Mouse (Mus musculus) liver, embryonic 12.5 days (tissue): ENCODE measurements around the gene Gm20806. TPM values are rescaled to one million over a fixed set of nuclear protein-coding genes. Genes with fewer than 3 reads are reported as not detected.
"Not testable (repeated sequence)": the region's sequence is repeated elsewhere in the genome, so short reads cannot be mapped to it uniquely, and the experiment has no call there.

ENCODE experiments used
- ATAC-seq: fragments of 200-750 bp; cut with Nextera tagmentation; 2 replicates; pipeline ENCODE4 v1.8.0; 2017; ENCODE audit warnings: moderate number of reproducible peaks, mild to moderate bottlenecking, moderate library complexity
- H3K27ac ChIP-seq: fragments of 300-500 bp; sonication (generic); 2 replicates; pipeline ENCODE4 v1.5.1; 2016; ENCODE audit warnings: mild to moderate bottlenecking
- H3K27me3 ChIP-seq: fragments of 300-500 bp; sonication (generic); replicated peaks from 2 replicates; pipeline ENCODE4 v1.6.1; 2016; ENCODE audit warnings: mild to moderate bottlenecking, moderate library complexity
- H3K36me3 ChIP-seq: fragments of 300-500 bp; sonication (generic); 2 replicates; pipeline ENCODE4 v1.6.1; 2016; ENCODE audit warnings: mild to moderate bottlenecking, moderate library complexity
- H3K4me1 ChIP-seq: fragments of 300-500 bp; sonication (generic); 2 replicates; pipeline ENCODE4 v1.6.1; 2016
- H3K4me2 ChIP-seq: fragments of 300-500 bp; sonication (generic); 2 replicates; pipeline ENCODE4 v1.6.1; 2016; ENCODE audit warnings: mild to moderate bottlenecking, moderate library complexity
- H3K4me3 ChIP-seq: fragments of 300-500 bp; sonication (generic); 2 replicates; pipeline ENCODE4 v1.5.1; 2016; ENCODE audit warnings: mild to moderate bottlenecking, moderate library complexity
- H3K9ac ChIP-seq: fragments of 300-500 bp; sonication (generic); 2 replicates; pipeline ENCODE4 v1.6.1; 2016; ENCODE audit warnings: mild to moderate bottlenecking, moderate library complexity
- H3K9me3 ChIP-seq: fragments of 300-500 bp; sonication (generic); replicated peaks from 2 replicates; pipeline ENCODE4 v1.6.1; 2016; ENCODE audit warnings: mild to moderate bottlenecking, moderate library complexity
- WGBS: fragments of 180-500 bp; shearing (Covaris S2); methylation state at CpG from one replicate; pipeline ENCODE4 v1.1.7; 2016; ENCODE audit not compliant: insufficient replicate concordance; 5-methylcytosine and 5-hydroxymethylcytosine counted together
- polyA plus RNA-seq: library from polyadenylated mRNA; unstranded; fragments of >200 nt; fragmentation: Nextera tagmentation; extraction: Ambion mirVana; gene quantifications from 2 replicates; pipeline ENCODE4 v1.2.1, GENCODE M21; 2016

Gm20806 gene
- not detected in 2 replicates for polyA plus RNA-seq

- not testable (repeated sequence) for H3K9ac ChIP-seq, H3K27me3 ChIP-seq, ATAC-seq, H3K36me3 ChIP-seq, H3K4me2 ChIP-seq, H3K9me3 ChIP-seq, H3K4me1 ChIP-seq, H3K4me3 ChIP-seq, H3K27ac ChIP-seq
- no CpG with 5 or more reads among the region's 4 CpGs for WGBS
Measured at GRCm38 (mm10) chrY:78837956-78838355, at the start of gene Gm20806. TSS of gene Gm20806 (minus strand) at chrY:78838056.
